Mouse (Mus musculus) G1E (cell line): ENCODE measurements at regions not wholly inside any gene's neighbourhood (a gene's known extent, or its start where the extent isn't known, plus 50 kb on each side); places are given as distances from the start of the nearest gene placed in this dataset.

ENCODE experiments used
- CTCF ChIP-seq: IDR thresholded peaks from 2 replicates; pipeline ENCODE4 v1.5.1; 2012; ENCODE audit warnings: low read depth, low read length, inconsistent platforms, mixed read lengths
- GATA1 ChIP-seq: IDR thresholded peaks from 2 replicates; pipeline ENCODE4 v1.6.1; 2012; ENCODE audit warnings: borderline replicate concordance, low read length, inconsistent platforms, mixed read lengths
- GATA2 ChIP-seq: IDR thresholded peaks from 2 replicates; pipeline ENCODE4 v1.6.1; 2012; ENCODE audit warnings: low read depth, low read length, inconsistent platforms, borderline replicate concordance
- POLR2AphosphoS5 ChIP-seq: IDR thresholded peaks from 2 replicates; pipeline ENCODE4 v1.6.1; 2012; ENCODE audit warnings: low read depth, low read length, inconsistent platforms; ENCODE audit not compliant: insufficient replicate concordance
- TAL1 ChIP-seq: conservative IDR thresholded peaks from 2 replicates; pipeline ENCODE4 v1.6.1; 2012; ENCODE audit warnings: low read depth, low read length, inconsistent platforms, mixed read lengths

DNA sequence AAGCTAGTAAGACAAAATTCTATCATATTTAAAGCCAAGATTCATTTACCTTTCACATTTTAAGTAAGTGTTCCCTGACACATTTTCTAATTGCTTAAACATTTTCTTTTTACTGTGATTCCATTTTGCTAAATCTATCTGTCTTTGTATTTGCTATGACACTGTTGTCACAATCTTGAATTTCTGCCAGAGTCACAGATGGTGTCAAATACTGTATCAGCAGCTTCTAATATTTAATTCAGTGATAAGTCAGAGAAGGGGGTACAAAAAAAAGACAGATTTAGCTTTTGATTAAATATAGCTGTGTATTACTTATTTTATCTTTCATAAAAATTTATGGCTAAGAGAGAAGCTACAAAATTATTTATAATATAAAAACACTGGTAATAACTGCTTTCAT, 1135.5 kb upstream of the Prmt6 start:
- TF ChIP-seq CTCF (no peak), TAL1 (no peak), GATA1 (no peak), GATA2 (no peak), POLR2AphosphoS5 (no peak)
